Mouse (Mus musculus): ENCODE measurements around the gene Gm10282.

DNA sequence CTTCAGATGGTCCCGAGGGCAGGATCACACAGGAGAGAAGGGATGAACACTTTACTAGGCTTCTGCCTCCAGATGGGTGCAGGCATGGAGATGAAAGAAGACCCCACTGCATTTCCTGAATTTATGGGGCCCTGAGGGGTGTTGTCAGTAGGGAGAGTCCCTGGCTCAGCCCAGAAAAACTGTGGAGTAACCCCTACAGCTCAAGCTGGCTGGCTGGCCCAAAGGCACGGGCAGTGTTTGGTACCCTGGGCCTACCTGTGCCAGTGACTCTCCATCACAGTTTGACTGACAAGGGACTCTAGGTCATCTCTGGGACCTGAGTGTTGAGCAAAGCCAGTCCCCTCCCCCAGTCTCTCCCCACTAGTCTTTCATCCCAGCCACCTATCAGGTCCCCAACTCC, 19.6 kb upstream of the Gm10282 start:
- TF ChIP-seq CTCF (IDR thresholded peaks at IDR 0.05; ENCODE audit: low read depth): no peak
- no peak for TF ChIP-seq EP300 (optimal IDR thresholded peaks at IDR 0.05)

All from stomach, postnatal 0 days (tissue).